Mouse (Mus musculus): ENCODE measurements around the gene Clpp. TPM values are rescaled to one million over a fixed set of nuclear protein-coding genes. Genes with fewer than 3 reads are reported as not detected.
A peak's percentile ranks its signal among the peaks of the same experiment; 100 is the strongest.

The Clpp gene
- polyA plus RNA-seq, 1 experiment from 2014 or later: 102 TPM

GRCm38 (mm10) chr17:57007137-57007905 lies 17.2 kb downstream of the Clpp start:
- WGBS: 92% methylated on average over 13 of the region's 13 CpGs
- no peak overlapping the region for H3K4me3 ChIP-seq
- no peaks in the 10 kb centered on the region for H3K27me3 ChIP-seq (replicated peaks)
- no peak for ATAC-seq (ENCODE audit: insufficient number of reproducible peaks, low FRiP score)
- peaks cover 20% of the 10 kb centered on the region for H3K4me1 ChIP-seq (replicated peaks)
- H3K9ac ChIP-seq: no peak overlapping the region
- no peak overlapping the region for H3K27ac ChIP-seq (ENCODE audit: poor library complexity, severe bottlenecking)
- H3K36me3 ChIP-seq: peaks cover 70% of the 10 kb centered on the region
- no peak overlapping the region for H3K4me2 ChIP-seq
- no peaks in the 10 kb centered on the region for H3K9me3 ChIP-seq (replicated peaks)

GRCm38 (mm10) chr17:57010911-57011235 lies 20.8 kb downstream of the Clpp start:
- H3K27ac ChIP-seq (ENCODE audit: poor library complexity, severe bottlenecking): peak overlapping the region; percentile 75
- H3K4me3 ChIP-seq: peak overlapping the region; percentile 86
- H3K27me3 ChIP-seq (replicated peaks): no peaks in the 10 kb centered on the region
- no peaks in the 10 kb centered on the region for H3K9me3 ChIP-seq (replicated peaks)
- H3K36me3 ChIP-seq: peaks cover 35% of the 10 kb centered on the region
- WGBS: under 1% methylated on average over 19 of the region's 19 CpGs
- H3K4me2 ChIP-seq: peak overlapping the region; percentile 93
- peaks cover 15% of the 10 kb centered on the region for H3K4me1 ChIP-seq (replicated peaks)
- peak; percentile 58 for ATAC-seq (ENCODE audit: insufficient number of reproducible peaks, low FRiP score)
- peak overlapping the region; percentile 87 for H3K9ac ChIP-seq

GRCm38 (mm10) chr17:57011236-57012141 lies 21.4 kb downstream of the Clpp start, which contains the start of the genes Gtf2f1 and Gm17949:
TSS of gene Gtf2f1 (minus strand) at chr17:57011288.
TSS of gene Gm17949 (plus strand) at chr17:57011469.
- Histone ChIP-seq H3K27me3 (replicated peaks) (no peaks in the 10 kb centered on the region), H3K4me3 (peak within 1 kb of the TSS; percentile 86), H3K4me1 (replicated peaks) (peaks cover 15% of the 10 kb centered on the region), H3K4me2 (peak within 1 kb of the TSS; percentile 93), H3K9me3 (replicated peaks) (no peaks in the 10 kb centered on the region), H3K9ac (peak within 1 kb of the TSS; percentile 87), H3K36me3 (peaks cover 29% of the 10 kb centered on the region), H3K27ac (ENCODE audit: poor library complexity, severe bottlenecking) (peak within 1 kb of the TSS; percentile 75)
- peak; percentile 93 for ATAC-seq (ENCODE audit: insufficient number of reproducible peaks, low FRiP score)
- WGBS: under 1% methylated on average over 51 of the region's 51 CpGs

GRCm38 (mm10) chr17:57012245-57012795 lies 22.2 kb downstream of the Clpp start:
- H3K4me2 ChIP-seq: peak overlapping the region; percentile 93
- 69% methylated on average over 13 of the region's 13 CpGs for WGBS
- H3K27ac ChIP-seq (ENCODE audit: poor library complexity, severe bottlenecking): no peak overlapping the region; the same call in 1 of the 2 replicates
- no peaks in the 10 kb centered on the region for H3K9me3 ChIP-seq (replicated peaks)
- ATAC-seq (ENCODE audit: insufficient number of reproducible peaks, low FRiP score): no peak
- peak overlapping the region; percentile 86 for H3K4me3 ChIP-seq
- H3K36me3 ChIP-seq: peaks cover 21% of the 10 kb centered on the region
- H3K9ac ChIP-seq: peak overlapping the region; percentile 84; the same call in 1 of the 2 replicates
- no peaks in the 10 kb centered on the region for H3K27me3 ChIP-seq (replicated peaks)
- H3K4me1 ChIP-seq (replicated peaks): peaks cover 15% of the 10 kb centered on the region

- no peaks in the 10 kb centered on the region for H3K4me1 ChIP-seq (replicated peaks)
- no peak overlapping the region for H3K27ac ChIP-seq (ENCODE audit: poor library complexity, severe bottlenecking)
- ATAC-seq (ENCODE audit: insufficient number of reproducible peaks, low FRiP score): no peak
- no peaks in the 10 kb centered on the region for H3K27me3 ChIP-seq (replicated peaks)
- H3K36me3 ChIP-seq: peaks cover 52% of the 10 kb centered on the region
- H3K4me2 ChIP-seq: no peak overlapping the region
- H3K9me3 ChIP-seq (replicated peaks): no peaks in the 10 kb centered on the region
- no peak overlapping the region for H3K9ac ChIP-seq
- 78% methylated on average over 2 of the region's 2 CpGs for WGBS
- H3K4me3 ChIP-seq: no peak overlapping the region
These were observed 29.6 kb downstream of the Clpp start for GRCm38 (mm10) chr17:57019693-57020092.

GRCm38 (mm10) chr17:57020960-57021359 lies 30.9 kb downstream of the Clpp start:
- H3K4me3 ChIP-seq: no peak overlapping the region
- no peak for ATAC-seq (ENCODE audit: insufficient number of reproducible peaks, low FRiP score)
- H3K36me3 ChIP-seq: peaks cover 65% of the 10 kb centered on the region
- no peak overlapping the region for H3K4me2 ChIP-seq
- no peak overlapping the region for H3K9ac ChIP-seq
- H3K9me3 ChIP-seq (replicated peaks): no peaks in the 10 kb centered on the region
- 83% methylated on average over 5 of the region's 5 CpGs for WGBS
- no peak overlapping the region for H3K27ac ChIP-seq (ENCODE audit: poor library complexity, severe bottlenecking)
- no peaks in the 10 kb centered on the region for H3K27me3 ChIP-seq (replicated peaks)
- H3K4me1 ChIP-seq (replicated peaks): no peaks in the 10 kb centered on the region

- WGBS: 80% methylated on average over 4 of the region's 4 CpGs
- peaks cover 21% of the 10 kb centered on the region for H3K4me1 ChIP-seq (replicated peaks)
- H3K36me3 ChIP-seq: peaks cover 63% of the 10 kb centered on the region
- H3K4me2 ChIP-seq: no peak overlapping the region
- no peaks in the 10 kb centered on the region for H3K9me3 ChIP-seq (replicated peaks)
- no peak for ATAC-seq (ENCODE audit: insufficient number of reproducible peaks, low FRiP score)
- H3K4me3 ChIP-seq: no peak overlapping the region
- no peaks in the 10 kb centered on the region for H3K27me3 ChIP-seq (replicated peaks)
- no peak overlapping the region for H3K9ac ChIP-seq
- no peak overlapping the region for H3K27ac ChIP-seq (ENCODE audit: poor library complexity, severe bottlenecking)
These were observed 37.4 kb downstream of the Clpp start for GRCm38 (mm10) chr17:57027471-57027870.

GRCm38 (mm10) chr17:57029691-57030090 lies 39.6 kb downstream of the Clpp start:
- Histone ChIP-seq H3K36me3 (peaks cover 41% of the 10 kb centered on the region), H3K4me1 (replicated peaks) (peaks cover 26% of the 10 kb centered on the region), H3K27ac (ENCODE audit: poor library complexity, severe bottlenecking) (0 out of 2 replicates have a peak overlapping the region, but pooled peaks have one; percentile 96), H3K4me2 (peak overlapping the region; percentile 99), H3K9me3 (replicated peaks) (no peaks in the 10 kb centered on the region), H3K27me3 (replicated peaks) (no peaks in the 10 kb centered on the region), H3K9ac (peak overlapping the region; percentile 100), H3K4me3 (peak overlapping the region; percentile 96)
- 24% methylated on average over 8 of the region's 8 CpGs for WGBS
- no peak for ATAC-seq (ENCODE audit: insufficient number of reproducible peaks, low FRiP score)

GRCm38 (mm10) chr17:57030931-57031660 lies 41.0 kb downstream of the Clpp start, which contains the start of gene Khsrp:
TSS of gene Khsrp (minus strand) at chr17:57031522.
- under 1% methylated on average over 80 of the region's 99 CpGs for WGBS
- peak within 1 kb of the TSS; percentile 100 for H3K9ac ChIP-seq
- H3K4me3 ChIP-seq: peak within 1 kb of the TSS; percentile 96
- H3K36me3 ChIP-seq: peaks cover 27% of the 10 kb centered on the region
- peaks cover 26% of the 10 kb centered on the region for H3K4me1 ChIP-seq (replicated peaks)
- no peaks in the 10 kb centered on the region for H3K9me3 ChIP-seq (replicated peaks)
- peak within 1 kb of the TSS; percentile 99 for H3K4me2 ChIP-seq
- ATAC-seq (ENCODE audit: insufficient number of reproducible peaks, low FRiP score): no peak
- H3K27me3 ChIP-seq (replicated peaks): 0 out of 2 replicates have a peak, but pooled peaks cover 8% of the 10 kb centered on the region
- peak within 1 kb of the TSS; percentile 96 for H3K27ac ChIP-seq (ENCODE audit: poor library complexity, severe bottlenecking)

GRCm38 (mm10) chr17:57031661-57032420 lies 41.7 kb downstream of the Clpp start:
- Histone ChIP-seq H3K27me3 (replicated peaks) (peaks cover 8% of the 10 kb centered on the region; the same call in 1 of the 2 replicates), H3K4me3 (peak overlapping the region; percentile 96), H3K9ac (peak overlapping the region; percentile 45), H3K27ac (ENCODE audit: poor library complexity, severe bottlenecking) (peak overlapping the region; percentile 72), H3K9me3 (replicated peaks) (no peaks in the 10 kb centered on the region), H3K4me2 (peak overlapping the region; percentile 65), H3K36me3 (peaks cover 19% of the 10 kb centered on the region), H3K4me1 (replicated peaks) (peaks cover 26% of the 10 kb centered on the region)
- WGBS: under 1% methylated on average over 38 of the region's 38 CpGs
- ATAC-seq (ENCODE audit: insufficient number of reproducible peaks, low FRiP score): peak; percentile 98
